In genomic region chr7:68023882-68024281, GRCm38 (mm10) we compare ENCODE assay signal across 21 mouse cellular contexts.
DNase-seq lines count a peak whose midpoint lies in the region; ATAC-seq and TF ChIP-seq lines count a peak whose summit lies in the region.
"Had no signal": no experiment of that assay in that cellular context is flagged by ENCODE, and none has a peak within 500 bp of the region (broad histone marks: within the 10 kb centered on the region; RNA-seq: fewer than 3 reads in every experiment).

No protein-coding gene starts in this region.

- H3K27ac ChIP-seq in hindbrain, embryonic 14.5 days: peak overlapping the region; percentile 49; the same call in 1 of the 2 replicates
- H3K27ac ChIP-seq in hindbrain, embryonic 13.5 days: no peak overlapping the region
- H3K27ac ChIP-seq in layer of hippocampus, adult 2 months: peak overlapping the region; percentile 57; the same call in 1 of the 2 replicates
- H3K27ac ChIP-seq: embryonic facial prominence, embryonic 12.5 days; embryonic facial prominence, embryonic 15.5 days; gastrocnemius, adult 2 months; intestine, embryonic 15.5 days had no signal

- no peaks in the 10 kb centered on the region for H3K27me3 ChIP-seq in hindbrain, embryonic 14.5 days (ENCODE audit: control insufficient read depth, insufficient read depth, low read length)
- H3K27me3 ChIP-seq in hindbrain, embryonic 13.5 days: no peaks in the 10 kb centered on the region
- H3K27me3 ChIP-seq: embryonic facial prominence, embryonic 12.5 days; embryonic facial prominence, embryonic 15.5 days; intestine, embryonic 15.5 days; Patski had no signal

- H3K9me3 ChIP-seq in hindbrain, embryonic 14.5 days (ENCODE audit: control insufficient read depth, low read length): no peaks in the 10 kb centered on the region
- no peaks in the 10 kb centered on the region for H3K9me3 ChIP-seq in hindbrain, embryonic 13.5 days
- H3K9me3 ChIP-seq: embryonic facial prominence, embryonic 12.5 days; embryonic facial prominence, embryonic 15.5 days; intestine, embryonic 15.5 days had no signal

- no peak overlapping the region for H3K4me2 ChIP-seq in hindbrain, embryonic 14.5 days (replicated peaks)
- no peak overlapping the region for H3K4me2 ChIP-seq in hindbrain, embryonic 13.5 days
- H3K4me2 ChIP-seq: embryonic facial prominence, embryonic 12.5 days; embryonic facial prominence, embryonic 15.5 days; heart, embryonic 11.5 days; intestine, embryonic 15.5 days had no signal

- TF ChIP-seq CTCF in layer of hippocampus, adult 2 months (conservative IDR thresholded peaks at IDR 0.05): no peak

- no peaks in the 10 kb centered on the region; the same call in 1 of the 2 replicates for H3K36me3 ChIP-seq in hindbrain, embryonic 14.5 days (replicated peaks; ENCODE audit: control insufficient read depth, insufficient read depth)
- peaks cover 8% of the 10 kb centered on the region for H3K36me3 ChIP-seq in hindbrain, embryonic 13.5 days
- H3K36me3 ChIP-seq: embryonic facial prominence, embryonic 15.5 days; G1E; intestine, embryonic 15.5 days had no signal

- no peak for ATAC-seq in hindbrain, embryonic 14.5 days (ENCODE audit: low FRiP score)
- ATAC-seq in hindbrain, embryonic 13.5 days (ENCODE audit: low FRiP score): no peak
- ATAC-seq: forebrain, embryonic 14.5 days; forebrain, postnatal 0 days; hindbrain, embryonic 16.5 days; intestine, embryonic 15.5 days; Patski had no signal

- DNase-seq in adrenal gland, adult (ENCODE audit: inconsistent age in 2 of 2, low spot score in 1 of 2): peak; percentile 56 to 81
- no peak for DNase-seq in adrenal gland, postnatal 25 days
- no peak for DNase-seq in hindbrain, embryonic 14.5 days (ENCODE audit: low spot score)
- no peak for DNase-seq in layer of hippocampus, adult 2 months (ENCODE audit: low spot score in 2 of 2)
- no peak for DNase-seq in layer of hippocampus, postnatal 10 days (ENCODE audit: low spot score in 2 of 2)
- DNase-seq in ES-CJ7 (ENCODE audit: low read depth, low spot score): peak; percentile 13
- DNase-seq in cerebellum, postnatal 4 days (ENCODE audit: low spot score in 2 of 2): no peak
- DNase-seq: cerebellum, adult 11-12 months; cerebellum, adult 8-10 months; forebrain, postnatal 0 days; gastrocnemius, adult 2 months; gastrocnemius, postnatal 14 days had no signal

- H3K4me1 ChIP-seq in hindbrain, embryonic 14.5 days (replicated peaks; ENCODE audit: control insufficient read depth, insufficient read depth, low read length): peaks cover 23% of the 10 kb centered on the region
- peaks cover 54% of the 10 kb centered on the region for H3K4me1 ChIP-seq in hindbrain, embryonic 13.5 days (replicated peaks)

- H3K4me3 ChIP-seq in hindbrain, embryonic 14.5 days (replicated peaks; ENCODE audit: low read length): no peak overlapping the region
- no peak overlapping the region for H3K4me3 ChIP-seq in hindbrain, embryonic 13.5 days
- H3K4me3 ChIP-seq in layer of hippocampus, adult 2 months: no peak overlapping the region
- H3K4me3 ChIP-seq: embryonic facial prominence, embryonic 12.5 days; embryonic facial prominence, embryonic 15.5 days; gastrocnemius, adult 2 months; intestine, embryonic 15.5 days had no signal

- H3K9ac ChIP-seq in hindbrain, embryonic 14.5 days: no peak overlapping the region
- H3K9ac ChIP-seq in hindbrain, embryonic 13.5 days: no peak overlapping the region
- H3K9ac ChIP-seq: embryonic facial prominence, embryonic 12.5 days; embryonic facial prominence, embryonic 15.5 days; forebrain, postnatal 0 days; intestine, embryonic 15.5 days had no signal

- WGBS in hindbrain, embryonic 14.5 days: 86% methylated on average over 4 of the region's 4 CpGs
- WGBS in hindbrain, embryonic 13.5 days: 84% methylated on average over 4 of the region's 4 CpGs

Comparison
In these comparisons a context has a peak if more than half of its experiments do, and no peak if none do; other contexts are left out.
1. DNase-seq: peak in adrenal gland, adult (2 of 2) and ES-CJ7 (single experiment); none in adrenal gland, postnatal 25 days (single experiment), hindbrain, embryonic 14.5 days (single experiment), layer of hippocampus, adult 2 months (0 of 2), layer of hippocampus, postnatal 10 days (0 of 2) and cerebellum, postnatal 4 days (0 of 2).